Mouse (Mus musculus) midbrain, embryonic 14.5 days (tissue): ENCODE measurements around the gene Syngr2. TPM values are rescaled to one million over a fixed set of nuclear protein-coding genes. Genes with fewer than 3 reads are reported as not detected.

Experiments
- ATAC-seq: fragments of 200-750 bp; cut with Nextera tagmentation; 2 replicates; pipeline ENCODE4 v1.8.0; 2017; ENCODE audit warnings: moderate number of reproducible peaks, moderate library complexity; ENCODE audit not compliant: low FRiP score, low TSS enrichment
- DNase-seq: peaks from one replicate; pipeline ENCODE4 v3.0.0-alpha.2; 2015
- H3K27ac ChIP-seq: fragments of 300-500 bp; sonication (generic); replicated peaks from 2 replicates; pipeline ENCODE4 v1.5.1; 2014; ENCODE audit warnings: mild to moderate bottlenecking, low read depth, low read length, moderate library complexity
- H3K27me3 ChIP-seq: fragments of 300-500 bp; sonication (generic); 2 replicates; pipeline ENCODE4 v1.6.1; 2014; ENCODE audit warnings: low read length, control low read depth, mixed read lengths; ENCODE audit not compliant: control insufficient read depth, insufficient read depth
- H3K36me3 ChIP-seq: fragments of 300-500 bp; sonication (generic); 2 replicates; pipeline ENCODE4 v1.6.1; 2014; ENCODE audit warnings: low read length, control low read depth; ENCODE audit not compliant: control insufficient read depth, insufficient read depth
- H3K4me1 ChIP-seq: fragments of 300-500 bp; sonication (generic); 2 replicates; pipeline ENCODE4 v1.6.1; 2014; ENCODE audit warnings: mild to moderate bottlenecking, antibody characterized with exemption, low read length, control low read depth; ENCODE audit not compliant: control insufficient read depth, insufficient read depth
- H3K4me2 ChIP-seq: fragments of 300-500 bp; sonication (generic); 2 replicates; pipeline ENCODE4 v1.6.1; 2014; ENCODE audit warnings: mild to moderate bottlenecking, low read length, moderate library complexity
- H3K4me3 ChIP-seq: fragments of 300-500 bp; sonication (generic); replicated peaks from 2 replicates; pipeline ENCODE4 v1.5.1; 2014; ENCODE audit warnings: low read depth, low read length
- H3K9ac ChIP-seq: fragments of 300-500 bp; sonication (generic); replicated peaks from 2 replicates; pipeline ENCODE4 v1.6.1; 2014; ENCODE audit warnings: mild to moderate bottlenecking, low read length, moderate library complexity
- H3K9me3 ChIP-seq: fragments of 300-500 bp; sonication (generic); 2 replicates; pipeline ENCODE4 v1.6.1; 2016; ENCODE audit warnings: low read length, control low read depth, mixed read lengths; ENCODE audit not compliant: control insufficient read depth
- WGBS: fragments of 180-500 bp; shearing (Covaris S2); extraction: QIAGEN DNeasy Blood & Tissue Kit; methylation state at CpG from one replicate; pipeline ENCODE4 v1.1.7; 2014; 5-methylcytosine and 5-hydroxymethylcytosine counted together
- polyA plus RNA-seq: library from polyadenylated mRNA; unstranded; fragments of >200 nt; fragmentation: Nextera tagmentation; extraction: Ambion mirVana; gene quantifications from 2 replicates; pipeline ENCODE4 v1.2.1, GENCODE M21; 2014

The Syngr2 gene
- polyA plus RNA-seq, 1 experiment from 2014 or later = 18.9 TPM

GRCm38 (mm10) chr11:117824060-117824969 is 14.8 kb downstream of the Syngr2 start:
- H3K27me3 ChIP-seq = no peaks in the 10 kb centered on the region
- H3K4me1 ChIP-seq = peaks cover 17% of the 10 kb centered on the region
- peak; percentile 66; the same call in 1 of the 2 replicates for ATAC-seq
- H3K4me2 ChIP-seq = peak overlapping the region; percentile 79
- 21% methylated on average over 23 of the region's 23 CpGs for WGBS
- peak; percentile 91 for DNase-seq
- H3K27ac ChIP-seq = no peak overlapping the region
- no peaks in the 10 kb centered on the region for H3K36me3 ChIP-seq
- H3K4me3 ChIP-seq = peak overlapping the region; percentile 37
- H3K9ac ChIP-seq = 0 out of 2 replicates have a peak overlapping the region, but pooled peaks have one; percentile 29
- no peaks in the 10 kb centered on the region for H3K9me3 ChIP-seq

- Histone ChIP-seq H3K27me3 (no peaks in the 10 kb centered on the region), H3K4me1 (peaks cover 17% of the 10 kb centered on the region), H3K9ac (peak within 1 kb of the TSS; percentile 57), H3K36me3 (no peaks in the 10 kb centered on the region), H3K9me3 (no peaks in the 10 kb centered on the region), H3K4me2 (peak within 1 kb of the TSS; percentile 79), H3K4me3 (peak within 1 kb of the TSS; percentile 37), H3K27ac (peak within 1 kb of the TSS; percentile 41)
- ATAC-seq (0 out of 2 replicates have a peak, but pooled peaks have one; percentile 53), DNase-seq (peak; percentile 82)
- under 1% methylated on average over 34 of the region's 34 CpGs for WGBS
Measured at GRCm38 (mm10) chr11:117825333-117826101, 16.0 kb downstream of the Syngr2 start, which contains the start of the genes Afmid and Tk1. TSS of gene Afmid (plus strand) at chr11:117825924. TSS of gene Tk1 (minus strand) at chr11:117826092.

- Histone ChIP-seq H3K27ac (peak overlapping the region; percentile 41), H3K4me1 (peaks cover 17% of the 10 kb centered on the region), H3K36me3 (no peaks in the 10 kb centered on the region), H3K4me3 (peak overlapping the region; percentile 37), H3K4me2 (peak overlapping the region; percentile 79), H3K9me3 (no peaks in the 10 kb centered on the region), H3K27me3 (no peaks in the 10 kb centered on the region), H3K9ac (peak overlapping the region; percentile 57)
- WGBS = 6% methylated on average over 5 of the region's 5 CpGs
- ATAC-seq (no peak), DNase-seq (peak; percentile 35)
Measured at GRCm38 (mm10) chr11:117826164-117826563, 16.7 kb downstream of the Syngr2 start.

- no peaks in the 10 kb centered on the region for H3K27me3 ChIP-seq
- 73% methylated on average over 8 of the region's 8 CpGs for whole genome bisulfite sequencing
- no peak for ATAC-seq
Measured at GRCm38 (mm10) chr11:117826916-117827315, 17.4 kb downstream of the Syngr2 start.

GRCm38 (mm10) chr11:117827386-117827785 is 17.9 kb downstream of the Syngr2 start:
- no peaks in the 10 kb centered on the region for H3K9me3 ChIP-seq
- H3K4me1 ChIP-seq = peaks cover 17% of the 10 kb centered on the region
- ATAC-seq (no peak), DNase-seq (no peak)
- H3K4me3 ChIP-seq = no peak overlapping the region
- no peak overlapping the region for H3K27ac ChIP-seq
- WGBS = 77% methylated on average over 3 of the region's 3 CpGs
- H3K9ac ChIP-seq = no peak overlapping the region
- no peak overlapping the region for H3K4me2 ChIP-seq
- no peaks in the 10 kb centered on the region for H3K27me3 ChIP-seq
- H3K36me3 ChIP-seq = no peaks in the 10 kb centered on the region

More at GRCm38 (mm10) chr11:117826916-117827315, 17.4 kb downstream of the Syngr2 start:
- DNase-seq = no peak
- no peak overlapping the region for H3K4me3 ChIP-seq
- no peak overlapping the region for H3K4me2 ChIP-seq
- no peak overlapping the region for H3K27ac ChIP-seq
- H3K9me3 ChIP-seq = no peaks in the 10 kb centered on the region
- no peaks in the 10 kb centered on the region for H3K36me3 ChIP-seq
- H3K4me1 ChIP-seq = peaks cover 17% of the 10 kb centered on the region
- H3K9ac ChIP-seq = no peak overlapping the region

- 81% methylated on average over 18 of the region's 18 CpGs for WGBS
- no peak overlapping the region for H3K4me2 ChIP-seq
- no peaks in the 10 kb centered on the region for H3K9me3 ChIP-seq
- DNase-seq = peak; percentile 56
- H3K36me3 ChIP-seq = no peaks in the 10 kb centered on the region
- ATAC-seq = no peak
- H3K27ac ChIP-seq = no peak overlapping the region
- no peak overlapping the region for H3K4me3 ChIP-seq
- H3K9ac ChIP-seq = no peak overlapping the region
- peaks cover 17% of the 10 kb centered on the region for H3K4me1 ChIP-seq
- no peaks in the 10 kb centered on the region for H3K27me3 ChIP-seq
Measured at GRCm38 (mm10) chr11:117828149-117828887, 18.9 kb downstream of the Syngr2 start.

- H3K27ac ChIP-seq = no peak overlapping the region
- ATAC-seq (no peak), DNase-seq (peak; percentile 17)
- 51% methylated on average over 9 of the region's 9 CpGs for WGBS
- no peak overlapping the region for H3K4me2 ChIP-seq
- no peak overlapping the region for H3K4me3 ChIP-seq
- H3K9ac ChIP-seq = no peak overlapping the region; the same call in 1 of the 2 replicates
- peaks cover 17% of the 10 kb centered on the region for H3K4me1 ChIP-seq
- H3K9me3 ChIP-seq = no peaks in the 10 kb centered on the region
- no peaks in the 10 kb centered on the region for H3K36me3 ChIP-seq
- H3K27me3 ChIP-seq = no peaks in the 10 kb centered on the region
Measured at GRCm38 (mm10) chr11:117828888-117829604, 19.6 kb downstream of the Syngr2 start.
